Mouse (Mus musculus) limb, embryonic 13.5 days (tissue): ENCODE measurements around the gene Zfpm1. TPM values are rescaled to one million over a fixed set of nuclear protein-coding genes. Genes with fewer than 3 reads are reported as not detected.

Experiments used
- ATAC-seq: fragments of 200-750 bp; cut with Nextera tagmentation; 2 replicates; pipeline ENCODE4 v1.8.0; 2017; ENCODE audit warnings: low read depth, moderate number of reproducible peaks, moderate TSS enrichment; ENCODE audit not compliant: low FRiP score
- H3K27ac ChIP-seq: fragments of 300-500 bp; sonication (generic); 2 replicates; pipeline ENCODE4 v1.5.1; 2015; ENCODE audit warnings: inconsistent platforms, mild to moderate bottlenecking, moderate library complexity
- H3K27me3 ChIP-seq: fragments of 300-500 bp; sonication (generic); 2 replicates; pipeline ENCODE4 v1.6.1; 2015; ENCODE audit warnings: mild to moderate bottlenecking, inconsistent platforms
- H3K36me3 ChIP-seq: fragments of 300-500 bp; sonication (generic); 2 replicates; pipeline ENCODE4 v1.6.1; 2015; ENCODE audit warnings: inconsistent platforms, mild to moderate bottlenecking, moderate library complexity
- H3K4me1 ChIP-seq: fragments of 300-500 bp; sonication (generic); 2 replicates; pipeline ENCODE4 v1.6.1; 2015; ENCODE audit warnings: inconsistent platforms
- H3K4me2 ChIP-seq: fragments of 300-500 bp; sonication (generic); replicated peaks from 2 replicates; pipeline ENCODE4 v1.6.1; 2015; ENCODE audit warnings: inconsistent platforms, mild to moderate bottlenecking, moderate library complexity
- H3K4me3 ChIP-seq: fragments of 300-500 bp; sonication (generic); 2 replicates; pipeline ENCODE4 v1.5.1; 2015; ENCODE audit warnings: moderate library complexity, mild to moderate bottlenecking, inconsistent platforms
- H3K9ac ChIP-seq: fragments of 300-500 bp; sonication (generic); 2 replicates; pipeline ENCODE4 v1.6.1; 2015; ENCODE audit warnings: mild to moderate bottlenecking, inconsistent platforms
- H3K9me3 ChIP-seq: fragments of 300-500 bp; sonication (generic); 2 replicates; pipeline ENCODE4 v1.6.1; 2016; ENCODE audit warnings: inconsistent platforms
- WGBS: fragments of 180-500 bp; shearing (Covaris S2); methylation state at CpG from one replicate; pipeline ENCODE4 v1.1.7; 2015; 5-methylcytosine and 5-hydroxymethylcytosine counted together
- polyA plus RNA-seq: library from polyadenylated mRNA; unstranded; fragments of >200 nt; fragmentation: Nextera tagmentation; extraction: Ambion mirVana; gene quantifications from 2 replicates; pipeline ENCODE4 v1.2.1, GENCODE M21; 2015

Zfpm1 gene
- polyA plus RNA-seq, 1 experiment from 2014 or later: 0.80 TPM

- H3K4me1 ChIP-seq: peaks cover 11% of the 10 kb centered on the region
- no peak overlapping the region for H3K9ac ChIP-seq
- H3K27ac ChIP-seq: no peak overlapping the region
- 78% methylated on average over 15 of the region's 15 CpGs for WGBS
- no peaks in the 10 kb centered on the region for H3K36me3 ChIP-seq
- H3K9me3 ChIP-seq: no peaks in the 10 kb centered on the region
- no peak for ATAC-seq
- H3K27me3 ChIP-seq: peaks cover 34% of the 10 kb centered on the region
- no peak overlapping the region for H3K4me3 ChIP-seq
- no peak overlapping the region for H3K4me2 ChIP-seq
These were observed 77.3 kb downstream of the Zfpm1 start for GRCm38 (mm10) chr8:122359111-122359775.

- 74% methylated on average over 7 of the region's 7 CpGs for WGBS
- Histone ChIP-seq H3K9ac (no peak within 1 kb of the TSS), H3K36me3 (no peaks in the 10 kb centered on the region), H3K9me3 (no peaks in the 10 kb centered on the region), H3K4me2 (no peak within 1 kb of the TSS), H3K27ac (no peak within 1 kb of the TSS), H3K4me1 (peaks cover 11% of the 10 kb centered on the region), H3K4me3 (no peak within 1 kb of the TSS), H3K27me3 (peaks cover 31% of the 10 kb centered on the region)
- ATAC-seq: no peak
These were observed 78.9 kb downstream of the Zfpm1 start, which contains the start of gene Trhr2 for GRCm38 (mm10) chr8:122360696-122361416. Gene Trhr2, minus strand, starts transcription at chr8:122360746.

DNA sequence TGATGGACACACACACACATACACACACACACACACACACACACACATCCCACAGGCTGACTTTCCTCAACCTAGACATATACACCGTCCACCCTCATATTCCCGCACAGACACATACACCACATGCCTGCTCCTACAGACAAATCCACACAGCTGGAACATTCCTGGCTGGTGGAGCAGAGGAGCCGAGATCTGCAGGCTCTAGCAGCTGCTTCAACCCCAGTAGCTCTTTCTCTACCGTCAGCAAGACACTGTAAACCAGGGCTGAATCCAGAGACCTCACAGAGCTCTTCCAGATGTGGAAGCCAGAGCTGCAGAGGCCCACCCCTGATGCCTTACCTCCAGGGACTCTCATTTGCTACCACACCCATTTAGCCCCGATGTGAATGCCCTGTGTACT lies 80.3 kb downstream of the Zfpm1 start:
- Histone ChIP-seq H3K9ac (no peak overlapping the region), H3K4me2 (peak overlapping the region; percentile 21; the same call in 1 of the 2 replicates), H3K9me3 (no peaks in the 10 kb centered on the region), H3K36me3 (no peaks in the 10 kb centered on the region), H3K27me3 (peaks cover 22% of the 10 kb centered on the region), H3K27ac (no peak overlapping the region), H3K4me3 (no peak overlapping the region), H3K4me1 (peaks cover 11% of the 10 kb centered on the region)
- 19% methylated on average over 5 of the region's 5 CpGs for WGBS
- ATAC-seq: peak; percentile 75

- H3K9ac ChIP-seq: peak overlapping the region; percentile 14; the same call in 1 of the 2 replicates
- no peak overlapping the region for H3K4me2 ChIP-seq
- H3K9me3 ChIP-seq: no peaks in the 10 kb centered on the region
- peaks cover 11% of the 10 kb centered on the region for H3K4me1 ChIP-seq
- H3K27me3 ChIP-seq: peaks cover 17% of the 10 kb centered on the region; the same call in 1 of the 2 replicates
- no peak for ATAC-seq
- H3K27ac ChIP-seq: no peak overlapping the region
- no peaks in the 10 kb centered on the region for H3K36me3 ChIP-seq
- H3K4me3 ChIP-seq: no peak overlapping the region
- 38% methylated on average over 8 of the region's 8 CpGs for WGBS
These were observed 81.0 kb downstream of the Zfpm1 start for GRCm38 (mm10) chr8:122362967-122363366.

DNA sequence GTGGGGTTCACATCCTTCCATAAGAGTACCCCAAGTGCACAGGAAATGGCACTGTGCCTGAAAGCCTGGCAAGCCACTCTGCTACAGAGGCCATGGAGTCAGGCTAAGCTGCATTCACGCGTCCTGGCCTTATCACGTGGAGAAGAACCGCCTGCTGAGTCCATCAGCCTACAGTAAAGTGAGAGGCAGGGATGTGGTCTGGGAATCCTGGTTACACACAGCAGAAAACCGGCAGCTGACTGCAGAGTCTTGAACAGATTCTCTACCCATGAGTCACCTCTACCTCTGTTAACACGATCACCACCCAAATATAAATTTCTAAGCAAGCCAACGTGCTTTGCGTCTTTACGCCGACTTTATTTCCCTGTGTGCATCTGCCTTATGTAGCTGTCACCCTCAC lies 86.6 kb downstream of the Zfpm1 start:
- H3K4me1 ChIP-seq: peaks cover 9% of the 10 kb centered on the region; the same call in 1 of the 2 replicates
- 76% methylated on average over 10 of the region's 10 CpGs for WGBS
- no peaks in the 10 kb centered on the region for H3K36me3 ChIP-seq
- no peak overlapping the region for H3K27ac ChIP-seq
- H3K4me3 ChIP-seq: no peak overlapping the region
- H3K9me3 ChIP-seq: no peaks in the 10 kb centered on the region
- H3K4me2 ChIP-seq: no peak overlapping the region
- H3K9ac ChIP-seq: no peak overlapping the region
- peaks cover 5% of the 10 kb centered on the region; the same call in 1 of the 2 replicates for H3K27me3 ChIP-seq
- ATAC-seq: no peak

- Histone ChIP-seq H3K27me3 (no peaks in the 10 kb centered on the region), H3K36me3 (no peaks in the 10 kb centered on the region), H3K4me1 (peaks cover 9% of the 10 kb centered on the region; the same call in 1 of the 2 replicates), H3K4me2 (no peak overlapping the region), H3K27ac (no peak overlapping the region; the same call in 1 of the 2 replicates), H3K9ac (no peak overlapping the region), H3K4me3 (no peak overlapping the region), H3K9me3 (no peaks in the 10 kb centered on the region)
- ATAC-seq: 0 out of 2 replicates have a peak, but pooled peaks have one; percentile 24
- 13% methylated on average over 9 of the region's 9 CpGs for WGBS
These were observed 87.7 kb downstream of the Zfpm1 start for GRCm38 (mm10) chr8:122369665-122370064.

GRCm38 (mm10) chr8:122371706-122372105 lies 89.8 kb downstream of the Zfpm1 start:
- no peak overlapping the region for H3K4me3 ChIP-seq
- H3K27ac ChIP-seq: no peak overlapping the region
- H3K4me2 ChIP-seq: no peak overlapping the region
- H3K36me3 ChIP-seq: no peaks in the 10 kb centered on the region
- WGBS: 71% methylated on average over 6 of the region's 6 CpGs
- no peaks in the 10 kb centered on the region for H3K9me3 ChIP-seq
- peaks cover 18% of the 10 kb centered on the region for H3K4me1 ChIP-seq
- no peak for ATAC-seq
- no peaks in the 10 kb centered on the region for H3K27me3 ChIP-seq
- no peak overlapping the region for H3K9ac ChIP-seq

DNA sequence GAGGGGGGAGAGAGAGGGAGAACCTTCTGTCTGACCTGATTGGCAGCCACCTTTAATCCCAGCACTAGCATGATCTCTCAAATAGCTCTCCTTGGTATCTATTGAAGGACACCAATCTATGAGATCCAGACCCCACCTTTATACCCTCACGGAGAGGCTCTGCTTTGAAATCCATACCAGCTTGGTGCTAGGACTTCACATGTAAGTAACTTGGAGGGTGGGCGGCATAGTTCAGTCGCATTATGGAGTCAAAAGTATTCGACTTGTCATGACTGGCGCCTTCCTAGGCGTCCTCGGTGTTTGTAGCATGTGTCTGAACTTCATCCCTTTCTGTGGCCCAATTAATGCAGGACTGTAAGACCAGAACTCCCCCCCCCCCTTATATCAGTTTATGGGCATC lies 93.4 kb downstream of the Zfpm1 start:
- H3K4me1 ChIP-seq: peaks cover 25% of the 10 kb centered on the region
- ATAC-seq: no peak
- H3K36me3 ChIP-seq: peaks cover 15% of the 10 kb centered on the region
- no peaks in the 10 kb centered on the region for H3K9me3 ChIP-seq
- no peak overlapping the region for H3K9ac ChIP-seq
- no peak overlapping the region; the same call in 1 of the 2 replicates for H3K4me3 ChIP-seq
- no peak overlapping the region for H3K27ac ChIP-seq
- WGBS: 93% methylated on average over 7 of the region's 7 CpGs
- H3K4me2 ChIP-seq: peak overlapping the region; percentile 68
- no peaks in the 10 kb centered on the region for H3K27me3 ChIP-seq

DNA sequence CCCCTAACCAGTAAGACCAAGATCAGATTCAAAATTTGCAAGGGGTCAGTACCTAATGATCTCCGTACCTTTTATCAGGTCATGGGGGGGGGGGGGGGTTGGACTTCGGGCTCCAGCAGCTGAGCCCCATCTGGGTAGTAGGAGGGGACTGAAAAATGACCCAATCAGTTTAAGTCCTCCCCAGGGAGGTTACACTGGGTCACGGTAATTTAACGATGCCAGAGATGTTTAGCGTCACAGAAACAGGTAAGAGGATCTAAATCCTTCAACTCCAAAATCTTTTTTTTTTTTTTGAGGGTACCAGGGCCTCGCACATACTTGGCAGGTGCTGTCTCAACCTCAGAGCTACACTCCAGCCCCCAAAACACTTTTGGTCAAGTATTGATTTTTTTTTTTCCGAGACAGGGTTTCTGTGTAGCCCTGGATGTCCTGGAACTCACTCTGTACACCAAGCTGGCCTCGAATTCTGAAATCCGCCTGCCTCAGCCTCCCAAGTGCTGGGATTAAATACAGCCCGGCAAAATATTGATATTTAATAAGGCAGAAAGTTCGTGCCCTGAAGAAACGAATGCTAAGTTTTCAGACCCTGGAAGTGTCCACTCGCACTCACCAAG lies 93.9 kb downstream of the Zfpm1 start:
- peaks cover 19% of the 10 kb centered on the region for H3K36me3 ChIP-seq
- no peaks in the 10 kb centered on the region for H3K27me3 ChIP-seq
- WGBS: 23% methylated on average over 13 of the region's 13 CpGs
- H3K9ac ChIP-seq: peak overlapping the region; percentile 59
- no peaks in the 10 kb centered on the region for H3K9me3 ChIP-seq
- peak overlapping the region; percentile 68 for H3K4me2 ChIP-seq
- ATAC-seq: no peak
- peak overlapping the region; percentile 93 for H3K4me3 ChIP-seq
- H3K27ac ChIP-seq: no peak overlapping the region
- peaks cover 25% of the 10 kb centered on the region for H3K4me1 ChIP-seq

- Histone ChIP-seq H3K27ac (peak within 1 kb of the TSS; percentile 94), H3K4me1 (peaks cover 25% of the 10 kb centered on the region), H3K36me3 (peaks cover 25% of the 10 kb centered on the region), H3K9ac (peak within 1 kb of the TSS; percentile 90), H3K4me3 (peak within 1 kb of the TSS; percentile 93), H3K4me2 (peak within 1 kb of the TSS; percentile 90), H3K9me3 (no peaks in the 10 kb centered on the region), H3K27me3 (no peaks in the 10 kb centered on the region)
- ATAC-seq: peak; percentile 95
- WGBS: under 1% methylated on average over 93 of the region's 107 CpGs
These were observed 94.7 kb downstream of the Zfpm1 start, which contains the start of gene Zc3h18 for GRCm38 (mm10) chr8:122376365-122377231. Gene Zc3h18, plus strand, starts transcription at chr8:122376609.

DNA sequence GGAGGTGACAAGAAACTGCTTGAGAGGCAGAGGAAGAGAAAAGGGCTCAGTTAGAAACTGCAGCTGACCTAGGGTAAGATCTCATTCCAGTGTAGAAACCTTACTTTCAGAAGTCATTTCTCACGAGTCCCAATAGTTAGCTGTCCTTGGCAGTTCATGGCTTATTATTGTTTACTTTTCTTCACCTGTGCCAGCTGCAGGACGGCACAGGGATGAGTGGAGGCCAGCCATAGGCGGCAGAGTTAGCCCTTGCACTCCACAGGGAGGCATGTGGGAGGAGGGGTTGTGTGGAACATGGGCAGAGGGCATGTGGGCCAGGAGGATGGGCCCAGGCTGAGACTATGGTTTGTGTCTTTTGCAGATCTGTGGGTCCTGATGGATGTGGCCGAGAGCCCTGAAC lies 101.1 kb downstream of the Zfpm1 start:
- no peak overlapping the region for H3K4me2 ChIP-seq
- no peak for ATAC-seq
- H3K27me3 ChIP-seq: no peaks in the 10 kb centered on the region
- no peak overlapping the region for H3K4me3 ChIP-seq
- peaks cover 6% of the 10 kb centered on the region for H3K4me1 ChIP-seq
- WGBS: 90% methylated on average over 4 of the region's 4 CpGs
- no peak overlapping the region for H3K9ac ChIP-seq
- H3K36me3 ChIP-seq: peaks cover 81% of the 10 kb centered on the region
- H3K9me3 ChIP-seq: no peaks in the 10 kb centered on the region
- H3K27ac ChIP-seq: no peak overlapping the region
